Mouse (Mus musculus): ENCODE measurements around the gene Hoxb5.

Gene Hoxb5

DNA sequence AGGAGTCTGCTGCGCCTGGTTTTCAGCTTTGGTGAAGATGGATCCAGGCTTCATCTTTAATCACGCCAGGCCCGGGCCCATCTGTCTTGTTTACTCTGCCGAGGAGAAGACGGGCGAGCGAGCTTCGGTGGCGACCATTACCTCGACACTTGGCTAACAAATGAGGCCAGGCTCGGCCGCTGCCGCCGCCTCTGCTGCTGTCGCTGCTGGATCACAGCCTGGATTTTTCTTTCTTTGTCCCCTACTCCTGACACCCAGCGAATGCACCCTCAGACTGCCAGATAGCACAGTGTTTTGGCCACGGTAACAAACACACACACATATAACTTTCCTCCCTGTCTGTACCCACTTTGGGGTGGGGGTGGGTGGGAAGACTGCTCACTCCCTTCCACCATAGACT, 17.6 kb downstream of the Hoxb5 start:
- DNase-seq = no peak

DNA sequence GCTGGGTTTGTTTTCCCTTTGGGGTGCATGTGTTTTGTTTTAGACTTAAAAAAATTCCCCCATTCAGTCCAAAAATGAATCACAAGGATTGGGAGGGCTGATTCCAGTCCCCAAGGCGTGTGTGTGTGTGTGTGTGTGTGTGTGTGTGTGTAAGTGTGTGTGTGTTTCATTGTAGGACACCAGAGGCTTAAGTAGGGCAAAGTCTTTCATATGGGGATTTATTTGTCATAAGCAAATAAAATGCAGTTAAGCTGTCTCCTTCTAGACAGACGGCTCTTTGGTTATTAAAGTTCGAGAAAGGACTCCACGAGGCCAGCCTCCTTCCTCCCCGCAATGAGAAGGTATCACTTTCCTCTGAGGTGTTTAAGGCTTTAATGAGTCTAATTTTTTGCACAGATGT, 18.7 kb downstream of the Hoxb5 start:
- DNase-seq = no peak

DNA sequence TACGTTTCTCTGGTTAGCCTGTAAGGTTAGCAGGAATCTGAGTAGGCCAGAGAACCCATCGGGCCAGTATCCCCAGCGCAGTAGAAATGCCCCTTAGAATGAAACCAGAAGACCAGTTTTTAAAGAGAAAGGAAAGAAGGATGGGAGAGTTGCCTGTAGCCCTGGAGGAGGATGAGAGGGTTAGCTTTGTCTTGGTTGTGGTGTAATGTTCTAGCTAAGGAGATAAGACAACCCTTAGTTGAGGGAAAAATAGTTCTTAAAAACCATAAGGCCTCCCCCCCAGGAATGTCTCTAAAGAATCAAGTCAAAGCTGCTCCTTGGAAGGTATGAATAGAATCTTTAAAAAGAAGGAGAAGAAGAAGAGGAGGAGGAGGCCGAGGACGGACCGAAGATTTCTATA, 19.6 kb downstream of the Hoxb5 start:
- DNase-seq = no peak

DNA sequence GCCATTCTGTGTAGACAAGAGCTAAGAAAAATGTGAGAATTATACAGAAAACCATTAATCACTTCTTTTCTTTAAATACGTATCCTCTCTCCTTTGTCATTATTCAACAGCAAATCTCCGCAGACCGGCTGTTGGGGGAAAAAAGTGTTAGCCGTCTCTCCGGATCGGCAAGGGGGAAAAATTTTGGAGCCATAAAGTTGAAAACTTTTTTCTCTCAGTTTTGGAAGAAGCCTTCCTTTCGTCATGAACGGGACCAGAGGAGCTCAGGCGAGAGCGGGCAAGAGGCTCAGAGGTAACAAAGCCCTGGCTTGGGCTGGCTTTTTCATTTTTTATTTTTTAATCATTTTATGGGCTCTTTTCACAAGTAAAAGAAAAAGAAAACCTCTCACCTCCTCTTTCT, 20.0 kb downstream of the Hoxb5 start, which contains the start of gene Hoxb3:
TSS of gene Hoxb3 (plus strand) at position 173 of the 400 bp plus-strand sequence.
- DNase-seq = no peak

DNA sequence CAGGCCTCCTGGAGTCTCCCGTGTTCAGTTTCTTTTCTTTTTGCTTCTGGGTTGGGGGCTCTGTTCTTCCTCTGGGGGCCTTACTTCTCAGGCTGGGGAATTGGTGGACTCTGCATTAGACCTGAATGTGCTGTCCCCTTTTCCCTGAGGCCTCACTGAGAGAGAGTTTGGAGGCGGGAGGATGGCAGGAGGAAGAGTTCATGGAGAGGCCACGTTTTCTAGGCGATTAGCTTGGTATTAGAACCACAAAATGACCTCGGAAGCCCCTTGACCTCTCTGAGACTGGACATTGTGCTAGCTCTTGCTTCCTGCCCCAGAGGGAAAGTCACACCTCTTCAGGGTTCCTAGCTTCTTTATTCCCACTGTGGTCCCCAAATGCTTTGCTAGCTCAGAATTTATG, 21.0 kb downstream of the Hoxb5 start:
- no peak for DNase-seq

DNA sequence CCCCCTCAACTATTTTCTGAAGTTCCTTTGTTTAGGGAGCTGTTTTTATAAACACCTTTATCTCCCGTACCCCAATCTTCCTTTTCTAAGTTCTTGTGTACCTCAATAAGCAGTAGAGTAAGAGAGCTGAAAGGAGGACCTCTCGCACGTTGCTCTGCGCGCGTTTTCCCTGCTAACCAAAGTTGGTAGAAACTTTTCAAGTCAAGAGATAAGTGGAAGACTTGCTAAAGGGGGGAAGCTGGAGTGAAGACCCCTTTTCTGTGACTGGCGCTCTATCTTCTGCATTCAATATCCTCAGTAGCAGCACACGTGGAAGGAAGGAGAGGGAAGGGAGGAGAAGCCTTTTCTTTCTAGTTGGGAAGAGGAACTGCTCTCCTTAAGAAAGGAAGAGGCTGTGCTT, 21.8 kb downstream of the Hoxb5 start:
- DNase-seq = no peak

DNA sequence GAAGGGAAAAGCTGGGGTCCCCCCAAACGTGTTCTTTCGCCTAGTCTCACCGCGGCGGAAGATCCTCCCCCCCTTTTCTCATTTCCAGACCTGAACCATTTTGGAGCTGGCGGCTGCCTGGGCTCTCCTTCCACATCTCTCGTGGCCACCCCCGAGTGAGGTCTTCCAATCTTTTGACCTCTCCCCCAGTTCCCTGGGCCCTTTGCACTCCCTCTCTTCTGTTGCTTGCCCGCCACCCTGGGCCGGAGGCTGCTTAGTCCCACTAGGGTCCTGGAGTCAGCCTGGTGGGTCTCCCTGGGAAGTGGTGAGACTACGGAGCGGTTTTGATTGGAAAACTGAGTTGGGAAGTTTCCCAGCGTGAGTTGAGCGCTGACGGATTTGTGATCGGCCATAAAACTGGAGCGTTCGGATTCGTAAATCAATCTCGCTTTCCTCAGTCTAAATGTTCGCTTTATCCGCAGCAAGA, 22.6 kb downstream of the Hoxb5 start:
- no peak for DNase-seq

DNA sequence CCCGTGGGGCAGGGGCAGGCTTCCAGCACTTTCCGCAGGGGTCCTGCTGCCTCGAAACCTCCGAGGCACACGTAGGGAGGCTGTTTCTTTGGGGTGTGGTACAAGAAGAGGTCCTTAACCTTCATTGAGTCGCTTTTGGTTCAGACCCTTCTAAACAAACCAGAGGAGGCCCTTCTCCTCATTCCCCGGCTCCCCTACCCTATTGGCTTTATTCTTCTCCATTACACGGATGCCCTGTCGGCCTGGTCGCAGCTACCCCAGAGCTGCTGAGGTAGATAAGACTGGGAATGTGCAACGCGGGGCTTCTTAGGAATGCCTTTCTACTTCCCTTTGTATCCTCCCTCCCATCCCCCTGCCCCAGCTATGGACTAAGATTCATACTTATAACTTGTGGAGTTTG, 23.6 kb downstream of the Hoxb5 start:
- no peak for DNase-seq

DNA sequence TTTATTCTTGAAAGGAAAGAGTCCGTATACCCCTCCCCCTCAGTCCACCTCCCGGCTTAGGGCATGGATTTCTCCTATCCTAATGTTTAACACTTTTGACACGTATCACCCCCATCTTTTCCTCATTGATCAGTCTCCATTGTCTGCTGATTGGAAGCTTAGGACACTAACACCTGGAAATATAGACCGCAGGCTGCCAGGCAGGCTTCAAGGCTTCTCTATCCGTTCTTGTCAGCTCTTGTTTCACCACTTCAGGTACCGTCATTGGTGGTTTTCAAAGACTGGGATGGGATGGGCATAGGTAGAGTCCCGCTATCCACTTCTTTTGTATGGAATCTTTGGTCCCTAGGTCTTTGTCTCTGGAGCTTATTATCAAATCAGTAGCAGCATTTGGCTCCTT, 24.0 kb downstream of the Hoxb5 start:
- no peak for DNase-seq

DNA sequence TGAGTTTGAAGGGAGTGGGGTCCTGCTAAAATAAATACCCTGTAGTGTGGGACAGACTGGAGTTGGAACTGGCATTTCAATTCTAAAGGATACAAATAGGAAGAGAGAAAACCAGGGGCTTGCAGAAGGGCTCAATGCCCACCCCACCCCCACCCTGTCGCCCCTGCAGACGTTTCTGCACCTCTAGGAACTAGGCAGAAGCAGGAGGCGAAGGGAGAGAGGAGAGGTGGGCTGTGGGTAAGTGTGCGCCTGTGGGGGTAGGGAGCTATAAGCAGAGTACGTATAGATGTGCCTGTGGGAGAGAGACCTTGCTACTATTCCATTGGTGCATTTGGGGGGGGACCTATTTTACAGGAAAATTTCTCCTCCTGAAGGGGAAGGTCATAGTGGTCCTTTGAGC, 24.6 kb downstream of the Hoxb5 start:
- no peak for DNase-seq

DNA sequence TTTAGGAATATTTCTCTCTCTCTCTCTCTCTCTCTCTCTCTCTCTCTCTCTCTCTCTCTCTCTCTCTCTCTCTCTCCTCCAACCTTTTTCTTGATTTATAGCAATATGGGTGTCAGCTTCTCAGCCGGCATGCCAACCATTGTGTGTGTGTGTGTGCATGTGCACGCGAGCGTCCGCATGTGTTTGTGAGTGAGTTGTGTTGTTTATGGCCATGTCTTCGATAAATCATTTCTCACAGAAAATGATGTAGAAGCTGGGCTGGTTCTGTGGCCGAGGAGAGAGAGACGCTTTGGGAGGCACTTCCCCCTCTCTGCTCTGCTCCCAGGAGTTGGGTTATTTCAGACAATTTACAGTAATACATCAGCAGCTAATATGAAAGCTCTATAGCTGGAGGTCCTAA, 25.5 kb downstream of the Hoxb5 start:
- DNase-seq = no peak

DNA sequence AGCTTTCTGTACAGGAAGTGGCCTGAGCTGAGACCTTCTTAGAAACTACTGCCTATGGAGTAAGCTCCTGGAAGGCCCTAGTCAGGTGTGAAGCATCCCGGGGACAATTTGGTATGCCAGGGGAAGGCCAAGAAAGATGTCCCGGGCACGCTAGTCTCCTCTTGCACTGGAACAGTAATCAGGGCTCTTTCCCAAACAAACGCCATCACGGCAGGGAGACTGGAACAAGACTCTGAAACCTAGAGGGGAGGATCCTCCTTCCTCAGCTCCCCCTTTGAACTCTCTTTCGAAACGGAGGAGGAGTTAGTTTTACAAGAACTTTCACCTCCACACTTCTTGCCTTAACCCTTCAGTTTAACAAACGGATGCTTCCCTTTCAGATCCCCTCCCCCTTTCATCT, 29.0 kb downstream of the Hoxb5 start:
- DNase-seq = no peak

DNA sequence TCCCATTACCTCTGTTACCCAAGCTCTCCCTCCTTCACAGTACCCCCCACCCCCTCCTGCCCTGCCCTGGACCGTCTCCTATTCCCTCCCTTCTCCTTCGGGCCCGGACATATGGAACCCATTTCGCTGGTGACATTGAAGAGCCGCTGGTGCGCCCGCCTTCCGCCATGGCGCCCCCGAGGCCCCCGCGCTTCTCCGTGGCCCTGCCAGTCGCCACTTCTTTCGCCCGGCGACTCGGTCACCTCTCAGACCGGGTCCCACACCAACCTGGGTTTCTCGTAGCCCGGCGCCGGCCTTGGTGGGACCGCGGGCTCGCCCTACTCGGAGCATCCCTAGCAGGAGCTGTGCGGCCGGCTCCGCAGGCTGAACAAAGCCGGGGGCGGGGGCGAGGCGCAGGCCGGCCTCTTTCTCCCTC, 29.5 kb downstream of the Hoxb5 start:
- no peak for DNase-seq

DNA sequence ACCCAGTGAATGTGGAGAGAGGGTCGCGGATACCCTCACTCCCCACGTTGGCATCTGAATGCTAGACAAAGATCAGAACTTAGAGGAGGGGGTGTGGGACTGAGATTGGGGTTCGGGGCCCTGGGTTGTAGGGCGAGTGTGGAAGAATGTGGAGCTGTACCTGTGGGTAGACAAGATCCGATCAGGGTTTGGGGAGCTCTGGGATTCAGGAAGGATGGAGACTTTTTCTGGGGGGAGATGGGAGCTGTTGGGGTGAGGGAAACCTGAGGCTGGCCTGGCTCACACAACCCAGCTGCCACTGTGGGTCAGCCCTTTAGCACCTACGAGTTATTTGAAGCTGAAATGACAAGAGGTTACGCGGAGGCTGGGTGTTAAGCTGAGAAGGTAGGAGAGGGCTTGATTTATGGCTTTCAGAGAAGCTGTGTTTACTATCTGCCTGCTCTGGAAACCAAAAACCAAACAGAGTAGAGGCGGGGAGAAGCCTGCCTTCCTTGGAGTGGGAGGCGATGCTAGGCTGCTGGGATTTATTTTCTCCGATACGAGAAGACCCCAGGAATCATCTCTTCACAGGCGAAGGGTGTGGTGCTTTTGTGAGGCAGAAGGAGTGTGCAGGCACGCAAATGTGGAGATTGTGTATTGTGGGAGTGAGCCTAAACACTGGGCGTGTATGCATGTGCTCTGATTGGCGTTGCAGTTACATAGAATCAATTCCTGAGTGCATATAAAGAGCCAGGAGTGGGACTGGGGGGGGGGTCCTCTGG, 30.3 kb downstream of the Hoxb5 start:
- no peak for DNase-seq

DNA sequence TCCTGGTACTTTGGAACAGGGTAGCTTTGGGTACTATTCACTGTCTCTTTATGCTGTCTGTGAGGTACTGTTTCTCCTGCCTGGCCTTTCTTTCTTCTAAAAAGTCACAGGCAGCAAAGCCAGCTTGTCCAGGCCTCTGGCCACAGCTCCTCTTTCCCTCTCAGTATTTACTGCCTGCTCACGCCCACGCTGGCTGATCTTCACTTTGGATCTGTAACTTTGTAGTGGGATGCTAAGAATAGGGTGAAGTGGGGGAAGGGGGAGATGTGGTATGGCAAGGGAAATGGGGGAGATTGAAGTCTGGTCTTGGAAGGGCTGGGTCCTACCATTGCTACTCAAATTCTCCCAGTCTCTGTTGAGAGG, 30.8 kb downstream of the Hoxb5 start:
- DNase-seq = no peak

DNA sequence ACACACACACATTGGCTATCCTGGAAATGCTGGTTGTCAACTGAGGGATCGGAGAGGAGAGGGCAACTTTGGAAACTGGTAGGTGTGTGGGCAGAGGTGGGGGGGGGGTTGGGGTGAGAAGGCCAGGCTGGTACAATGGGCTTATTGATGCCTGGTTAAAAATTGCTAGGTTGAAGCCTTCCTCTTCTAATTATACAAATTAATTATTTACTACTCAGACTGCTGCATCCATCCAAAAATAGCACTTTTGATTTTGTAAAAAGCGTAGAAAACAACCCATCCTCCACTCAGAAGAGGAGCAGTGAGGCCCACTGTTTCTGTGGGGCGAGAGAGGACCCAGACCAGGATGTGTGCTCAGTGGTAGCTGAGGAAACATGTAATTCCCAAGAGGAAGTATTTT, 31.9 kb downstream of the Hoxb5 start:
- DNase-seq = no peak

DNA sequence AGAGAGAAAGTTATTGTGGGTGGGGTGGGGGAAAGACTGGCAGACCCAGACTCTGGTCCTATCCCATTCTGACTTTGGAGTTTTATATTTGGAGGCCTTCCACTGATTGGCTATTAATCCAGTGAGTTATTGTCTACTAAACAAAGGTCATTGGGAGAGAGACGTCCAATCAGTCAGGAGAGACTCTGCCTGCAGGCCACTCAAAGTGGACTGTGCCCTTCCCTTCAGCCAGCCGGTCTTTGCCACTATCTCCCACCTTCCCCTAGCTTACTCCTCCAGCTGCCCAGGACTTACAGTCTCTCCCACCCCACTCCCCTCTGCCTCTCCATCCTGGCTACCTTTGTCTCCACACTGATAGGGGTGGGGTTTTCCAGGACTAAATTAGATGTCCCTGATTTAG, 33.5 kb downstream of the Hoxb5 start:
- no peak for DNase-seq

DNA sequence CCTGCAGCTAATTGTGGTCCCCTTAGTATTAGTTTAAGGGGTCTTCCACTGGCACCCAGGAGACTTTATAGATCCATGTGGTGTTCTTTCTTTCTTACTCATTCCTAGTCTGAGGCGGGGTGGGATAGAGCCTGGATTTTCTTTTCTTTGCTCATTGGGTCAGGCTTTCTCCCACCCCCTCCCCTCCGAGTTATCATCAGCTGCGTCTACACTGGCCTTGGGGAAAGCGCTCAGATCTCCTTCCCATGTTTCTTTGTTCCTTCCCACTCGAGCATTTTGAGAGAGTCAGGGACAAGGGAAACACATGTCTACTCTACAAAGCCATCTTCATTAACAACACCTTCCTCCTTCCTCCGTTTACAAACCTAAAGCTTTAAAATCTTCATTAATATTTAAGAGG, 33.9 kb downstream of the Hoxb5 start:
- no peak for DNase-seq

DNA sequence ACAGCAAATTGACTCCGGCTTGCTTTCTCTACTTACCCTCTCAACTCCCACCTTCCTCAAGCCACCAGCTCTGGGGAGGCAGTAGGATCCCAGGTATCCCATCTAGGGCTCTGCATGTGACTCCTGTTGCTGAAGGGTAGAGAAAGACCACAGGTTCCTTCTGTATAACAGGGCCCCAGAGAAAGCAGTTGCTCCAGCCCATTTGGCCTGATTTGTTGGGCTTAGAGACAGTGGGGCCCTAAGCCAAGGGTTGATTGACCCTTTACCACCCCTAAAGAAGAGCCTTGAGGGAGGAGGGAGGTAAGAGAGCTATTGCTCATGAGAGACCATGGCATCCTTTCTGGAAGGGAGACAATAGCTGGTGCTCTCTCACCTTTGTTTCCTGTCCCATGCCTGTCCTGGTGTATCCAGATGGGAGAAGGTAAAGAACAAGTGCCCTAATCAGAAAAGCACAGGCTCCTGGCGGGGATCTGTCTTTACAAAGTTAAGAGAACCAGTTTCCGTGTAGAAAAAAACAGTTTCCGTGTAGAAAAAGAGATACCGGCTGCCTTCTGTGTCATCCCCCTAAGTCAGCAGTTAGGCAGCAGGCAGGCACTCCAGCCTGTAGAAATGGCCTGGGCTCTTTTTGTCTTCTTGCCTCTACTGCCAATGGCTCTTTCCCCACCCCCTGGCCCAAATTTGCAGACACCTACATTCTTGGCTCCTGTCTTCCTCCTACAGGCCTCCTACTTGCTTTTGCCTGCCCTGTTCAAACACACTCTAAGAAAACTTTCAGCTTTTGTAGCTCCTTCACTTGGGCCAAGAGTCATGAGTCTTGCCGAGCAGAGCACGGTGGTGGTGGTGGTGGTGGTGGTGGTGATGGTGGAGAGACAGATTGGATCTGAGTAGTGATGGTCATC, 36.1 kb downstream of the Hoxb5 start:
- no peak for DNase-seq

DNA sequence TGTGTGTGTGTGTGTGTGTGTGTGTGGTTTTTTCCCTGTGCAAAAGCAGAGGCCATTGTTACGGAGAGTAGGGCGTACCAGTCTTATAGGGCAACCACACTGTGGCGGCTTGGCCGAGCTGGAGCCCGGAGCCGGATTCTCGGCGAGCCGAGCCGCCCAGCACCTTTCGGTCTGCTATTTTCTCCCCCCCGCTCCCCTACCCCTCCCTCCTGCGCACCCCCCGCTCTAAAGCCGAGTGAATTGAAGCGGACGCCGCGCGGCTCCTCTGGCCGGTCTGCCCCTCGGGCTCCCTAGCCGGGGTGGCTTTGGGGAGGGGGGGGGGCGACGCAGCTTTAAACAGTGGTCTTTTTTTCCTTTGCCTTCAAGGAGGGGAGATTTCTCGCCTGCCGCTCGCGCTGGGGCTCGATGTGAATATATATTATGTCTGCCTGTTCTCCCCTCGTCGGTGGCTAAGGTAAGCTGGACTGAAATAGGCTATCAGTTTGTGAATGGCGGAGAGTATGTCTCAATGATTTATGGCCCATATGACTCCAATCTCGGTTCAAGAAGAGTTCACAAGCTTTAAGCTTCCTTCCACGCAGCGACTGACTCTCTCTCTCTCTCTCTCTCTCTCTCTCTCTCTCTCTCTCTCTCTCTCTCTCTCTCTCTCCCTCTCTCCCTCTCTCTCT, 37.7 kb downstream of the Hoxb5 start:
- DNase-seq = no peak

DNA sequence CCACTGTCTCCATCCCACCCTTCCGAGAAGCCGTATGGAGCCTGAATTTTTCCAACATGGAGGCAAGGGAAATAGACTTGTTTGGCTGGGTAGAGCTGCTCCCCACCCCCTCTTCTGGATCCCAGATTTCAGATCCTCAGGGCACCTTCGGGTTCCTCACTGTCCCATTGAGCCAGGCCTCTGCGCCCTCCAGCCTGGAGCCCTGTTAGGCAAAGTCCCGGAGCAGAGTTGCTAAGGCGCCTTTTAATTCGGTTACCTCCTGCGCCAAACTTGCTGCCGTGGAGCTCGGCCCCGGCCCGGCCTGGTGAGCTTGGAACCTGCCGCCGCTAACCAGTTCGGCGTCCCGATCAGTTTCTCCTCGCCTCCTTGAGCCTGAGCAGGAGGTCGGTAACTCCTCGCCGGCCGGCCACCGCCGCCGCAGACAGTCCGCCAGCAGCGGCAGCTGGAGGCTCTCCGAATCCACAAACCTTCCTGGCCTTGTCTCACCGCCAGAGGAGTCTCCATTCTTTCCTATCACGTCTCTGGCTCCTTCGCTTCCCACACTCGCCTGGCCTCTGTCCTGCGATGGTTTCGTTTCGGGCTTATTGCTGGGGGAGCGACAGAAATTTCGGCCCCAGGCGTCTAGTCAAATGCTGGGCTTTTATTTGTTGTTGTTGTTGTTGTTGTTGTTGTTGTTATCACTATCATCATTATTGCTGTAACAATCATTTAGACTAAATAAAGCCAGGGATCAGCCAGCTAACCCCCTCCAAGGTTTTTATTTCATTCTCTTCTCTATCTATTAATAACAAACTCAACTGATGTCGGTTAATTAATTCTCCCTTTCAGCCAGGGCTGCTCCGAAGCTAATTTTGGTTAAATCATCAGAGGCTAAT, 38.8 kb downstream of the Hoxb5 start:
- DNase-seq = no peak

DNA sequence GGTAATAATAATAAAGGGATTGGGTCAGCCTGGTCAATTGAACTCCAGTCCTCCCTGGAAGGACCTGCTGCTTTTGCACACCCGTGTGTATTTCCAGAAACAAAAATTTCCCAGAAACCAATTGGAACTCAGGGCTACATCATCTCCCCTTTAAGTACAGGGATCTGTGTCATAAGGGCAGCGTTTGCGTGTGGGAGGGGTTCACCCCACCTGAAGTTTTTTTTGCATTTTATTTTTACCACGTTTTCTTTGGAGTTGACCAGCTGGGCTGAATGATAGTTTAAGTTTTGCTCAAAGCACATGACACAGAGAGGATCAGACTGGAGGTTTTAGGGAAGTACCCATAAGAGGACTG, 39.4 kb downstream of the Hoxb5 start:
- DNase-seq = no peak
